Mouse (Mus musculus): ENCODE results near the gene Gm42742. TPM values are rescaled to one million over a fixed set of nuclear protein-coding genes. Genes with fewer than 3 reads are reported as not detected.

Gm42742 gene
- polyA plus RNA-seq, 1 experiment, result 103 TPM

DNA sequence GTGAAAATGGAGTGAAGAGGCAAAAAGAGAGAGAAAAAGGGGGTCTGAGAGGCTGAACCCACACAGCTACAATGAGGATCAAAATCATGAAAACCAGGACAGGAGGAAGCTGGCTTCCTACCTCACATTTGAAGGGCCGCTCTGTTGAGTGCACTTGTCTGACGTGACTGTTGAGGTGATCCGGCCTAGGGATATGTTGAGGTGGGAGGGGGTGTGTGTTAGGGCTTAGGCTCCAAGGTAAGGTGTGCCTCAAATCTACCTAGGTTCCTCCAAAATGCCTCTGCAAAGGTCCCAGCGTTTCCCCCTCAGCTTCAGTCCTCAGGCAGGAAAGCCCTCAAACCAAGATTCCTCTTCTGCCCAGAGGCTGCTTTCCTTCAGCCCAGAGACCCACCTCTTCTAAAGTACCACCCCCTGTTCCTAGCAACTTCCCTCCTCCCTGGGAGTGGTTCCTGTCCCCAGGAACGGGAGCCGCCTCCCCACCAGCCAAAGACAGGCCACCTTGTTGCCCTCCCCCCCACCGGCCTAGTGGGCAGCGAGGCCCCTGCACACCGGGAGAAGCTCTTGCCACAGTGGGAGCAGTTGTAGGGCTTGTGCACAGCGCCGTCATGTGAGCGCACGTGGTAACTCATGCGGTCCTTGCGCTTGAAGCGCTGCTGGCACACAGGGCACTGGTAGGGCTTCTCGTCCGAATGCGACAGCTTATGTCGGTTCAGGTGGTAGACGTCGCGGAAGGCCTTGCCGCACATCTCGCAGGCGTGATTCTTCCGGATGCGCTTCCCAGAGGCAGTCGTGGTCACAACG, 4.1 kb upstream of the Gm42742 start:
- H3K4me3 ChIP-seq (ENCODE audit: control insufficient read depth, insufficient read depth, low read length), result peak overlapping the region; percentile 86
- peaks cover 7% of the 10 kb centered on the region; the same call in 1 of the 2 replicates for H3K36me3 ChIP-seq (ENCODE audit: control insufficient read depth, insufficient read depth, low read length)
- peak overlapping the region; percentile 89 for H3K27ac ChIP-seq (ENCODE audit: control insufficient read depth, insufficient read depth, low read length)
- DNase-seq, result peak; percentile 87
- H3K4me1 ChIP-seq (replicated peaks; ENCODE audit: control insufficient read depth, insufficient read depth, low read length), result peaks cover 48% of the 10 kb centered on the region
- WGBS, result under 1% methylated on average over 30 of the region's 30 CpGs
- TF ChIP-seq POLR2A (IDR thresholded peaks at IDR 0.05; ENCODE audit: control insufficient read depth, extremely low read depth, insufficient read depth, low read length, poor library complexity) (0 out of 2 replicates have a peak, but pooled peaks have one; percentile 48), CTCF (IDR thresholded peaks at IDR 0.05; ENCODE audit: borderline replicate concordance, control insufficient read depth, extremely low read depth, insufficient read depth, low read length, poor library complexity) (peak; percentile 82)
- no peaks in the 10 kb centered on the region for H3K27me3 ChIP-seq (ENCODE audit: control insufficient read depth, insufficient read depth, low read length)

- 8% methylated on average over 19 of the region's 19 CpGs for WGBS
- Histone ChIP-seq H3K27me3 (ENCODE audit: control insufficient read depth, insufficient read depth, low read length) (no peaks in the 10 kb centered on the region), H3K4me3 (ENCODE audit: control insufficient read depth, insufficient read depth, low read length) (peak overlapping the region; percentile 86), H3K36me3 (ENCODE audit: control insufficient read depth, insufficient read depth, low read length) (peaks cover 7% of the 10 kb centered on the region; the same call in 1 of the 2 replicates), H3K4me1 (replicated peaks; ENCODE audit: control insufficient read depth, insufficient read depth, low read length) (peaks cover 56% of the 10 kb centered on the region), H3K27ac (ENCODE audit: control insufficient read depth, insufficient read depth, low read length) (peak overlapping the region; percentile 89)
- DNase-seq, result peak; percentile 71
- TF ChIP-seq CTCF (IDR thresholded peaks at IDR 0.05; ENCODE audit: borderline replicate concordance, control insufficient read depth, extremely low read depth, insufficient read depth, low read length, poor library complexity), result peak; percentile 49; the same call in 1 of the 2 replicates
- TF ChIP-seq POLR2A (IDR thresholded peaks at IDR 0.05; ENCODE audit: control insufficient read depth, extremely low read depth, insufficient read depth, low read length, poor library complexity), result no peak
Measured at GRCm38 (mm10) chr7:127023896-127024690, 3.2 kb upstream of the Gm42742 start.

- DNase-seq, result peak; percentile 34
- TF ChIP-seq CTCF (IDR thresholded peaks at IDR 0.05; ENCODE audit: borderline replicate concordance, control insufficient read depth, extremely low read depth, insufficient read depth, low read length, poor library complexity) (no peak), POLR2A (IDR thresholded peaks at IDR 0.05; ENCODE audit: control insufficient read depth, extremely low read depth, insufficient read depth, low read length, poor library complexity) (no peak)
- peak overlapping the region; percentile 20; the same call in 1 of the 2 replicates for H3K27ac ChIP-seq (ENCODE audit: control insufficient read depth, insufficient read depth, low read length)
- H3K4me3 ChIP-seq (ENCODE audit: control insufficient read depth, insufficient read depth, low read length), result peak overlapping the region; percentile 86
- peaks cover 64% of the 10 kb centered on the region for H3K4me1 ChIP-seq (replicated peaks; ENCODE audit: control insufficient read depth, insufficient read depth, low read length)
- WGBS, result 80% methylated on average over 13 of the region's 13 CpGs
- no peaks in the 10 kb centered on the region for H3K27me3 ChIP-seq (ENCODE audit: control insufficient read depth, insufficient read depth, low read length)
- peaks cover 7% of the 10 kb centered on the region; the same call in 1 of the 2 replicates for H3K36me3 ChIP-seq (ENCODE audit: control insufficient read depth, insufficient read depth, low read length)
Measured at GRCm38 (mm10) chr7:127023272-127023691, 2.4 kb upstream of the Gm42742 start.

- WGBS, result 62% methylated on average over 7 of the region's 7 CpGs
- peaks cover 7% of the 10 kb centered on the region; the same call in 1 of the 2 replicates for H3K36me3 ChIP-seq (ENCODE audit: control insufficient read depth, insufficient read depth, low read length)
- peaks cover 64% of the 10 kb centered on the region for H3K4me1 ChIP-seq (replicated peaks; ENCODE audit: control insufficient read depth, insufficient read depth, low read length)
- TF ChIP-seq CTCF (IDR thresholded peaks at IDR 0.05; ENCODE audit: borderline replicate concordance, control insufficient read depth, extremely low read depth, insufficient read depth, low read length, poor library complexity) (no peak), POLR2A (IDR thresholded peaks at IDR 0.05; ENCODE audit: control insufficient read depth, extremely low read depth, insufficient read depth, low read length, poor library complexity) (no peak)
- H3K27me3 ChIP-seq (ENCODE audit: control insufficient read depth, insufficient read depth, low read length), result no peaks in the 10 kb centered on the region
- DNase-seq, result peak; percentile 47
- peak overlapping the region; percentile 20; the same call in 1 of the 2 replicates for H3K27ac ChIP-seq (ENCODE audit: control insufficient read depth, insufficient read depth, low read length)
- peak overlapping the region; percentile 86; the same call in 1 of the 2 replicates for H3K4me3 ChIP-seq (ENCODE audit: control insufficient read depth, insufficient read depth, low read length)
Measured at GRCm38 (mm10) chr7:127022528-127023271, 1.8 kb upstream of the Gm42742 start.

GRCm38 (mm10) chr7:127021563-127022527, 948 bp upstream of the Gm42742 start:
- Histone ChIP-seq H3K4me3 (ENCODE audit: control insufficient read depth, insufficient read depth, low read length) (peak overlapping the region; percentile 31), H3K27me3 (ENCODE audit: control insufficient read depth, insufficient read depth, low read length) (no peaks in the 10 kb centered on the region), H3K4me1 (replicated peaks; ENCODE audit: control insufficient read depth, insufficient read depth, low read length) (peaks cover 65% of the 10 kb centered on the region), H3K36me3 (ENCODE audit: control insufficient read depth, insufficient read depth, low read length) (peaks cover 7% of the 10 kb centered on the region; the same call in 1 of the 2 replicates), H3K27ac (ENCODE audit: control insufficient read depth, insufficient read depth, low read length) (peak overlapping the region; percentile 51)
- DNase-seq, result no peak
- TF ChIP-seq POLR2A (IDR thresholded peaks at IDR 0.05; ENCODE audit: control insufficient read depth, extremely low read depth, insufficient read depth, low read length, poor library complexity) (0 out of 2 replicates have a peak, but pooled peaks have one; percentile 4), CTCF (IDR thresholded peaks at IDR 0.05; ENCODE audit: borderline replicate concordance, control insufficient read depth, extremely low read depth, insufficient read depth, low read length, poor library complexity) (no peak)
- 53% methylated on average over 5 of the region's 5 CpGs for WGBS

Measured in thymus, adult 2 months (tissue).